Mouse (Mus musculus) pancreas, adult 10 weeks (tissue): ENCODE data around the gene Zbtb16. TPM values are rescaled to one million over a fixed set of nuclear protein-coding genes. Genes with fewer than 3 reads are reported as not detected.

Source experiments
- polyA plus RNA-seq: library from polyadenylated mRNA; stranded (reverse); fragments of 350-450 nt; fragmentation: Illumina TruSeq; extraction: RNeasy Lipid Tissue Mini Kit (QIAGEN cat#74804); gene quantifications from one replicate; pipeline ENCODE4 v1.2.3, GENCODE M21; 2015; ENCODE audit warnings: low read depth, low replicate concordance; ENCODE audit not compliant: insufficient read depth

Zbtb16 gene
- polyA plus RNA-seq = 4.3 TPM

GRCm38 (mm10) chr9:48835631-48836565, at the start of gene Zbtb16:
Zbtb16 (minus strand) TSS chr9:48836222.

DNA sequence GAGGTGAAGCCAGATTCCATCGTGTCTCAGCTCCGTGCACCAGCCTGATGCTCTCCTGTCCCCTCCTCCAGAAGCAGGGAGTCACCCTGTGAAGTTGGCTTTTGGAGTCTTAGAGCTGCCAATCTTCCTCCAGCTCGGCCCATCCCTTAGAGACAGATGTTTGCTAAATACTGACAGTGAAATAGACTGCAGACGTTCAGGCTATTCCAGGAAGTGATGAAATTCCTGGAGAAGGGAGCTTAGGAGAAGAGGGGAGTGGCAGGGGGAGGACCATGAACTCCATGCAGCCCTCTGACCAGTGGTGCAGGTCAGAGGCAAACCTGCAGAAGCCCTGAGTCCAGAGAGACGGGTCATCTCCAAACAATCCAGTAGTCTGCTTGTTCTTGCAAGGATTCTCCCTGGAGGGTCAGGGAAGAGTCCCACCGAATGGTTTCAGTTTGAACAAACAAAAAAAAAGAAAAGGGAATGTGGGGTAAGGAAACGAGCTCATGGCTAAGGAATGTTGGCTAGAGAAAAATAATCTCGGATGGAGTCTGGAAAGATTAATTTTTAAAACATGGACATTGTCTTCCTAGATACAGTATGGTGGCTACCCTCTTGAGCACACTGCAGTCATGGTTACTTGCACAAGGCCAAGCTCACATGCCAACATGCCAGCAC, 231.0 kb downstream of the Zbtb16 start, which contains the start of gene Nnmt:
TSS of gene Nnmt (minus strand) at position 215 of the 660 bp plus-strand sequence.

Other genes starting within 250 kb of the Zbtb16 start
- gene Nnmt, start 231.1 kb downstream of the Zbtb16 start, polyA plus RNA-seq = 6.6 TPM
- 0.55 TPM for gene Htr3a, start 74.9 kb upstream of the Zbtb16 start, polyA plus RNA-seq
- not detected for gene Htr3b, start 128.8 kb upstream of the Zbtb16 start, polyA plus RNA-seq
- 2.0 TPM for gene Usp28, start 149.2 kb upstream of the Zbtb16 start, polyA plus RNA-seq
- gene Zw10, start 219.4 kb upstream of the Zbtb16 start, polyA plus RNA-seq = 7.9 TPM
- not detected for gene Tmprss5, start 245.0 kb upstream of the Zbtb16 start, polyA plus RNA-seq